Mouse (Mus musculus) erythroblast, adult 5-6 weeks (primary cell): ENCODE measurements around the gene Ramp2. TPM values are rescaled to one million over a fixed set of nuclear protein-coding genes. Genes with fewer than 3 reads are reported as not detected.

Experiments
- ATAC-seq: replicated peaks from 2 replicates; pipeline ENCODE4 v1.8.0; 2016; ENCODE audit warnings: moderate number of reproducible peaks, mild to moderate bottlenecking, moderate TSS enrichment, inconsistent platforms; ENCODE audit not compliant: poor library complexity, low FRiP score, severe bottlenecking
- total RNA-seq, 2 experiments: library from RNA; stranded (forward) in 1 of 2; stranded (reverse) in 1 of 2; fragments of 150-400 nt in 1 of 2; fragments of 200-764, 138-1000 nt in 1 of 2; gene quantifications; 2 replicates each; pipeline versions ENCODE4 v1.2.3 to v1.2.4; 2015 to 2017; ENCODE audit warnings: low replicate concordance in 2 of 2

The Ramp2 gene
- total RNA-seq, 2 experiments from 2014 or later, result not detected

DNA sequence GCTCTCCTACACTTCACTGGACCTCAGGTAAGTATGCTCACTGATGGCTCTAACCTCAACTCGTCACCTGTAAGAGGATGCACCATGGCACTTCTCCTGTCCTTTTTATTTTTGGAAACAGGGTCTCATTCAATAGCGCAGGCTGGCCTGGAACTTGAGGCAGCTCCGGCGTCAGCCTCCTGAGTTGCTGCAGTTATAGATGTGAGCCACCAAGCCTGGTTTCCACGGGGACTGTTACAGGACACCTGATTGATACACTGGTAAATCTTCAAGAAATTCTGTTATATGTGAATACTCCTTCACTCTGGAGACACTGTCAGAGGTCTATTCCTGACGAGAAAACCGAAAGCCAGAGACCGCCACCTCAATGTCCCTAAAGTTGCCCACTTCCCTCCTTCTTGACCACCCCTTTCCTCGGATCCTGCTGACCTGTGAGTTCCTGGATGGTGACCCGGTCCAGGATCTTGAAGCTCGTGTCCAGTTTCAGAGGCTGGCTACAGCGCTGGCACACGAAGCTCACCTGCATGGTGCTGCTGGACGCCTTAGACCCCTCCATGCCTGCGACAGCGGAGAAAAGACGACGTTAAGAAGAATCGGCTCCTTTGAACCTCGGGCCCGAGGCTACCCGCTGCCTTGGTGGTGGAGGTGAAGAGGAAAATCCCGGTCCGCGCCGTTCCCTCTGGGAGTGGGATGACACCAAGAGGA lies 55.6 kb downstream of the Ramp2 start:
- ATAC-seq, result peak; percentile 61

DNA sequence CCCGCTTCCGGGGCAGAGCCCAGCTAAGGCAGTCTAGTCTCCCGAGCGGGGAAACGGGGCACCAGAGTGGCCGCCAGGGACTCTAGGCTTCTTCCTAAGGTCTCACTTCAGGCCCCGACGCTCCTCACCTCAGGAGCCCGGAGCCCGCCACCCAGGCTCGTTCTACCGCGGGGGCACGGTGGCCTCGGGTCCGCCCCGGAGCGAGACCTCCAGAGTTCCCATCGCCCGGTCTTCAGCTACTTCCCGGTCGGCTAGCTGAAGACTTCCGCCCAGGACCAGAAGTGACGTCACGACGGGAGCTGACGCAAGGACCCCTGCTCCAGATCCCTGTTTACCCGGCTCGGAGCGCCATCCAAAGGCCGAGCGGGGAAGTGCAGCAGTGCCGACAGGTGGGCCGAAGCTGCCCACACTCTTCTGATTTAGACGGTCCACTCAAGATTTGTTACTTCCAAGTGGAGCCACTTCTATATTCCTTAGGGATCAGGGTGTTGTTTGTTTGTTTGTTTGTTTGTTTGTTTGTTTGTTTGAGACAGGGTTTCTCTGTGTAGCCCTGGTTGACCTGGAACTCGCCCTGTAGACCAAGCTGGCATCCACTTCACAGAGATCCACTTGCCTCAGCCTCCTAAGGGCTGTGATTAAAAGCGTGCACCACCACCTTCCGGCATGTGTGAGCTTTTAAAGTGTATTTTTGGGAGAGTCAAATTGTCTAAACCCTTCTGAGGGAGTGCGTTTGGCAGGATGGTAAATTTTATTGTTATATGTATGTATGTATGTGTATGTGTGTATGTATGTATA lies 56.4 kb downstream of the Ramp2 start, which contains the start of gene Becn1:
TSS of gene Becn1 (minus strand) at position 283 of the 795 bp plus-strand sequence.
- ATAC-seq, result peak; percentile 87

DNA sequence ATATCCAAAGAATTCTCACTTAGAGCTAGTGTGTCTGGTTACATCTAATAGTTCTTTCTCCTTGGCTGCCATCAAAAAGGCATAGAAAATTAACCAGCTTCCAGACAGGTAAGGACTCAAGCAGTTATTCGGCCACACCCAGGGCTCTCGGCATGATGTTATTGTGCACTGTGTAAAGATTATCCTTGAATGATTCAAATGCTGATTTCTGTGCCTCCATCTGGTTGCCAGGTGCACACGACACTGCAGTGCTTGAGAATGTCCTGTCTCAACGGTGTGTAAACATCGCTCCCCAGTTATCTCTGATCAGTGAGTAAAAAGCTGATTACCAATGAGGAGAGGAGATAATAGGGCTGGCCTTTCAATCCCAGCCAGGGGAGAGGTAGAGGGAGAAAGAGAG lies 61.9 kb downstream of the Ramp2 start:
- no peak for ATAC-seq

Other genes with a start within 250 kb of the Ramp2 start
- 487 and 539 TPM in 2 replicates for gene Atp6v0a1, start 236.6 kb upstream of the Ramp2 start, total RNA-seq (2015; ENCODE audit: low replicate concordance)
- 528 and 748 TPM in 2 replicates for gene Atp6v0a1, start 236.6 kb upstream of the Ramp2 start, total RNA-seq (2017; ENCODE audit: low replicate concordance)
- gene Naglu, start 176.0 kb upstream of the Ramp2 start, total RNA-seq (2015; ENCODE audit: low replicate concordance), result 3.1 and 3.7 TPM in 2 replicates
- 2.0 and 2.8 TPM in 2 replicates for gene Naglu, start 176.0 kb upstream of the Ramp2 start, total RNA-seq (2017; ENCODE audit: low replicate concordance)
- 2.1 TPM in 1 of 2 replicates, not detected in the other for gene Hsd17b1, start 167.6 kb upstream of the Ramp2 start, total RNA-seq (2015; ENCODE audit: low replicate concordance)
- gene Hsd17b1, start 167.6 kb upstream of the Ramp2 start, total RNA-seq (2017; ENCODE audit: low replicate concordance), result 1.9 TPM in 1 of 2 replicates, not detected in the other
- 6.7 and 7.5 TPM in 2 replicates for gene Coasy, start 163.5 kb upstream of the Ramp2 start, total RNA-seq (2015; ENCODE audit: low replicate concordance)
- gene Coasy, start 163.5 kb upstream of the Ramp2 start, total RNA-seq (2017; ENCODE audit: low replicate concordance), result 3.8 and 9.6 TPM in 2 replicates
- 20.5 and 26.9 TPM in 2 replicates for gene Mlx, start 158.8 kb upstream of the Ramp2 start, total RNA-seq (2015; ENCODE audit: low replicate concordance)
- gene Mlx, start 158.8 kb upstream of the Ramp2 start, total RNA-seq (2017; ENCODE audit: low replicate concordance), result 18.4 and 23.7 TPM in 2 replicates
- 2.7 and 4.4 TPM in 2 replicates for gene Psmc3ip, start 150.6 kb upstream of the Ramp2 start, total RNA-seq (2015; ENCODE audit: low replicate concordance)
- 4.1 and 13.7 TPM in 2 replicates for gene Psmc3ip, start 150.6 kb upstream of the Ramp2 start, total RNA-seq (2017; ENCODE audit: low replicate concordance)
- 35.7 and 40.3 TPM in 2 replicates for gene Retreg3, start 126.1 kb upstream of the Ramp2 start, total RNA-seq (2015; ENCODE audit: low replicate concordance)
- 88.4 and 93.1 TPM in 2 replicates for gene Retreg3, start 126.1 kb upstream of the Ramp2 start, total RNA-seq (2017; ENCODE audit: low replicate concordance)
- 5.6 and 12.5 TPM in 2 replicates for gene Tubg1, start 126.1 kb upstream of the Ramp2 start, total RNA-seq (2015; ENCODE audit: low replicate concordance)
- gene Tubg1, start 126.1 kb upstream of the Ramp2 start, total RNA-seq (2017; ENCODE audit: low replicate concordance), result 8.2 and 10.5 TPM in 2 replicates
- gene Tubg2, start 90.1 kb upstream of the Ramp2 start, total RNA-seq (2015; ENCODE audit: low replicate concordance), result not detected in 2 replicates
- not detected in 2 replicates for gene Tubg2, start 90.1 kb upstream of the Ramp2 start, total RNA-seq (2017; ENCODE audit: low replicate concordance)
- 0.58 and 0.63 TPM in 2 replicates for gene Cntnap1, start 75.5 kb upstream of the Ramp2 start, total RNA-seq (2015; ENCODE audit: low replicate concordance)
- gene Cntnap1, start 75.5 kb upstream of the Ramp2 start, total RNA-seq (2017; ENCODE audit: low replicate concordance), result 0.17 TPM in 1 of 2 replicates, not detected in the other
- not detected in 2 replicates for gene Plekhh3, start 74.7 kb upstream of the Ramp2 start, total RNA-seq (2015; ENCODE audit: low replicate concordance)
- 1.1 TPM in 1 of 2 replicates, not detected in the other for gene Plekhh3, start 74.7 kb upstream of the Ramp2 start, total RNA-seq (2017; ENCODE audit: low replicate concordance)
- 0.63 TPM in 1 of 2 replicates, not detected in the other for gene Ccr10, start 70.6 kb upstream of the Ramp2 start, total RNA-seq (2015; ENCODE audit: low replicate concordance)
- not detected in 2 replicates for gene Ccr10, start 70.6 kb upstream of the Ramp2 start, total RNA-seq (2017; ENCODE audit: low replicate concordance)
- 161 and 177 TPM in 2 replicates for gene Ezh1, start 19.6 kb upstream of the Ramp2 start, total RNA-seq (2015; ENCODE audit: low replicate concordance)
- gene Ezh1, start 19.6 kb upstream of the Ramp2 start, total RNA-seq (2017; ENCODE audit: low replicate concordance), result 208 and 251 TPM in 2 replicates
- 83.8 and 91.5 TPM in 2 replicates for gene Vps25, start 7.7 kb downstream of the Ramp2 start, total RNA-seq (2015; ENCODE audit: low replicate concordance)
- 25.0 and 31.3 TPM in 2 replicates for gene Vps25, start 7.7 kb downstream of the Ramp2 start, total RNA-seq (2017; ENCODE audit: low replicate concordance)
- 2.3 and 17.7 TPM in 2 replicates for gene Wnk4, start 14.5 kb downstream of the Ramp2 start, total RNA-seq (2015; ENCODE audit: low replicate concordance)
- 1.5 and 6.0 TPM in 2 replicates for gene Wnk4, start 14.5 kb downstream of the Ramp2 start, total RNA-seq (2017; ENCODE audit: low replicate concordance)
- gene Cntd1, start 33.0 kb downstream of the Ramp2 start, total RNA-seq (2015; ENCODE audit: low replicate concordance), result 0.96 TPM in 1 of 2 replicates, not detected in the other
- gene Cntd1, start 33.0 kb downstream of the Ramp2 start, total RNA-seq (2017; ENCODE audit: low replicate concordance), result 2.2 and 5.4 TPM in 2 replicates
- gene Coa3, start 33.1 kb downstream of the Ramp2 start, total RNA-seq (2015; ENCODE audit: low replicate concordance), result 12.3 and 29.8 TPM in 2 replicates
- 5.3 and 10.6 TPM in 2 replicates for gene Coa3, start 33.1 kb downstream of the Ramp2 start, total RNA-seq (2017; ENCODE audit: low replicate concordance)
- 98.0 and 105 TPM in 2 replicates for gene Becn1, start 56.3 kb downstream of the Ramp2 start, total RNA-seq (2015; ENCODE audit: low replicate concordance)
- 362 and 618 TPM in 2 replicates for gene Becn1, start 56.3 kb downstream of the Ramp2 start, total RNA-seq (2017; ENCODE audit: low replicate concordance)
- gene Psme3, start 70.2 kb downstream of the Ramp2 start, total RNA-seq (2015; ENCODE audit: low replicate concordance), result 797 and 835 TPM in 2 replicates
- 707 and 918 TPM in 2 replicates for gene Psme3, start 70.2 kb downstream of the Ramp2 start, total RNA-seq (2017; ENCODE audit: low replicate concordance)
- 47.1 and 65.0 TPM in 2 replicates for gene Aoc2, start 79.0 kb downstream of the Ramp2 start, total RNA-seq (2015; ENCODE audit: low replicate concordance)
- 44.1 and 45.0 TPM in 2 replicates for gene Aoc2, start 79.0 kb downstream of the Ramp2 start, total RNA-seq (2017; ENCODE audit: low replicate concordance)
- gene Aoc3, start 84.6 kb downstream of the Ramp2 start, total RNA-seq (2015; ENCODE audit: low replicate concordance), result 4.0 and 6.9 TPM in 2 replicates
- gene Aoc3, start 84.6 kb downstream of the Ramp2 start, total RNA-seq (2017; ENCODE audit: low replicate concordance), result 2.9 and 6.6 TPM in 2 replicates
- not detected in 2 replicates for gene G6pc, start 121.5 kb downstream of the Ramp2 start, total RNA-seq (2015; ENCODE audit: low replicate concordance)
- gene G6pc, start 121.5 kb downstream of the Ramp2 start, total RNA-seq (2017; ENCODE audit: low replicate concordance), result 0.70 TPM in 1 of 2 replicates, not detected in the other
- gene Aarsd1, start 171.6 kb downstream of the Ramp2 start, total RNA-seq (2015; ENCODE audit: low replicate concordance), result 2.9 and 5.2 TPM in 2 replicates
- gene Aarsd1, start 171.6 kb downstream of the Ramp2 start, total RNA-seq (2017; ENCODE audit: low replicate concordance), result 4.6 and 17.4 TPM in 2 replicates
- gene Gm27029, start 178.8 kb downstream of the Ramp2 start, total RNA-seq (2015; ENCODE audit: low replicate concordance), result not detected in 2 replicates
- gene Gm27029, start 178.8 kb downstream of the Ramp2 start, total RNA-seq (2017; ENCODE audit: low replicate concordance), result not detected in 2 replicates
- 2.1 and 3.3 TPM in 2 replicates for gene Rundc1, start 179.1 kb downstream of the Ramp2 start, total RNA-seq (2015; ENCODE audit: low replicate concordance)
- 0.56 and 2.7 TPM in 2 replicates for gene Rundc1, start 179.1 kb downstream of the Ramp2 start, total RNA-seq (2017; ENCODE audit: low replicate concordance)
- 2.9 TPM in 1 of 2 replicates, not detected in the other for gene Ptges3l, start 179.3 kb downstream of the Ramp2 start, total RNA-seq (2015; ENCODE audit: low replicate concordance)
- not detected in 2 replicates for gene Ptges3l, start 179.3 kb downstream of the Ramp2 start, total RNA-seq (2017; ENCODE audit: low replicate concordance)
- 108 and 182 TPM in 2 replicates for gene Rpl27, start 196.3 kb downstream of the Ramp2 start, total RNA-seq (2015; ENCODE audit: low replicate concordance)
- 176 and 239 TPM in 2 replicates for gene Rpl27, start 196.3 kb downstream of the Ramp2 start, total RNA-seq (2017; ENCODE audit: low replicate concordance)
- gene Ifi35, start 202.4 kb downstream of the Ramp2 start, total RNA-seq (2015; ENCODE audit: low replicate concordance), result 71.9 and 78.0 TPM in 2 replicates
- 62.4 and 81.0 TPM in 2 replicates for gene Ifi35, start 202.4 kb downstream of the Ramp2 start, total RNA-seq (2017; ENCODE audit: low replicate concordance)
- gene Rnd2, start 219.0 kb downstream of the Ramp2 start, total RNA-seq (2015; ENCODE audit: low replicate concordance), result not detected in 2 replicates
- 1.4 TPM in 1 of 2 replicates, not detected in the other for gene Rnd2, start 219.0 kb downstream of the Ramp2 start, total RNA-seq (2017; ENCODE audit: low replicate concordance)
- gene Vat1, start 220.2 kb downstream of the Ramp2 start, total RNA-seq (2015; ENCODE audit: low replicate concordance), result 12.3 and 16.1 TPM in 2 replicates
- gene Vat1, start 220.2 kb downstream of the Ramp2 start, total RNA-seq (2017; ENCODE audit: low replicate concordance), result 6.7 and 8.1 TPM in 2 replicates